Mouse (Mus musculus) testis, adult 2 months (tissue): Measurements from ENCODE around the gene Dpep3.

Experiments
- CTCF ChIP-seq: fragments of 200-500 bp; IDR thresholded peaks from 2 replicates; pipeline ENCODE4 v1.5.1; 2012; ENCODE audit warnings: low read depth, mild to moderate bottlenecking, inconsistent platforms, low read length, moderate library complexity; ENCODE audit not compliant: control insufficient read depth, insufficient read depth, insufficient replicate concordance
- POLR2A ChIP-seq: fragments of 200-500 bp; IDR thresholded peaks from 2 replicates; pipeline ENCODE4 v1.6.1; 2012; ENCODE audit warnings: low read depth, mild to moderate bottlenecking, inconsistent platforms, low read length, moderate library complexity; ENCODE audit not compliant: control insufficient read depth

DNA sequence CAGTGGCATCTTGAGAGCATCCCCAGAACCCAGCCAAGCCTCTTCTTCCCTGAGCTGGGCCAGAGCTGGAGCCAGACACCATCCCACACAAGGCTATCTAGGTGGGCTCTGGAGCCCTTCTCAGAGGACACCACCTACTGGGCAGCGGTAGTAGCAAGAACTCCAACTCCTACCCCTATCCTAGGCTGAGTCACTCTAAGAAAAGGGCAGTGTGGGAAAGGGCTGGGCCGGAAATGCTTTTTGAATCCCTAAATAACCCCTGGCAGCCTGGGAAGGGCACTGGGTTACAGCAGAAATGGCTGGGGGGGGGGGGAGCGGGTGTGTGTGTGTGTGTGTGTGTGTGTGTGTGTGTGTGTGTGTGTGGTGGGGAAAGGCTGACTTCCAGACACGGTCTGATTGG, 21.4 kb downstream of the Dpep3 start:
- TF ChIP-seq CTCF, result no peak
- no peak for TF ChIP-seq POLR2A
